Mouse (Mus musculus) brain, embryonic 14.5 days (tissue): ENCODE measurements at regions not wholly inside any gene's neighbourhood (a gene's known extent, or its start where the extent isn't known, plus 50 kb on each side); places are given as distances from the start of the nearest gene placed in this dataset.
"Not testable (repeated sequence)": the region's sequence is repeated elsewhere in the genome, so short reads cannot be mapped to it uniquely, and the experiment has no call there.

Source experiments
- DNase-seq: peaks from one replicate; pipeline ENCODE4 v3.0.0-alpha.2; 2011; ENCODE audit warnings: low read depth
- CTCF ChIP-seq: fragments of 200-500 bp; IDR thresholded peaks from 2 replicates; pipeline ENCODE4 v1.5.1; 2012; ENCODE audit warnings: inconsistent platforms, mild to moderate bottlenecking, moderate library complexity, borderline replicate concordance; ENCODE audit not compliant: insufficient read depth, insufficient read length; ENCODE audit errors: extremely low read depth
- POLR2A ChIP-seq: fragments of 200-500 bp; IDR thresholded peaks from 2 replicates; pipeline ENCODE4 v1.6.1; 2012; ENCODE audit warnings: mild to moderate bottlenecking, inconsistent platforms, borderline replicate concordance; ENCODE audit not compliant: poor library complexity, insufficient read depth, insufficient read length, severe bottlenecking; ENCODE audit errors: extremely low read depth

- DNase-seq, result no peak
- TF ChIP-seq POLR2A (no peak), CTCF (no peak)
Observed at GRCm38 (mm10) chr14:102190786-102191185, 461.0 kb downstream of the Lmo7 start.

DNA sequence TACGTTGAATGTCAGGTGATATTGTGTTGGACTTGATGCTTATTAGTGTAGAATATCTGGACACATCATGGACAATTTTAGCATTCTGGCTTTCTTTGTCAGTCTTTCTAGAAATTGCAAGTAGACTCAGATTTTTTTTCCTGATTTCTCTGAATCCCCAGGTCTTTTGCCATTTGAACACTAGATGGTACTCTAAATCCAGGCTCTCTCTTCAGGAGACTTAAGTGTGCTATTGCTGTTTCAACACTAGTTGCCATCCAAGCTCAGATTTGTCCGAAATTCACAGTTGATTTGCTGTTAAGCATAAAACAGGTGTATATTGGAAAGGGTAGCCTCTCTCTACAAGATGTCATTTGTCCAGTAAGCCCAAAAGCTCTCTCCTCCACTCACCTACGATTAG lies 451.5 kb downstream of the Lmo7 start:
- DNase-seq, result peak; percentile 65
- TF ChIP-seq POLR2A, result no peak
- peak; percentile 12; the same call in 1 of the 2 replicates for TF ChIP-seq CTCF

DNA sequence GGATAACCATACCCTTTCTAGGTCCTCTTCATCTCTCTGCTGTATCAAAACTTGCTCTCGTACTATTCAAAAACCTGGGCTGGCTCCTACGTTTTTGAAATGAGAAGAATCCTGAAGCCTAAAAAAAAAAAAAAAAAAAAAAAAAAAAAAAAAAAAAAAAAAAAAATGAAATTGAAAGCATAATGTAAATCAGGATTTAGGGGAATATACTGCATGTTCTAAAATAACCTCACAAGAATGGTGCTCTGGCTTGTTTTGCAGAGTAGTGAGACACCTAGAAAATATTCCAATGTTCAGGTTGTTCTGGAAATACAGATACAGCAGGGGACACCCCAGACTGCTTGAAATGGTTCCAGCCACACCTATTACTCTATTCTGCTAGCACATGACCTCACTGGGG lies 442.0 kb downstream of the Lmo7 start:
- peak; percentile 22 for DNase-seq

GRCm38 (mm10) chr14:102161291-102162284 lies 431.8 kb downstream of the Lmo7 start:
- no peak for TF ChIP-seq POLR2A
- TF ChIP-seq CTCF, result no peak
- DNase-seq, result no peak

More for the DNA sequence above, 442.0 kb downstream of the Lmo7 start:
- no peak for TF ChIP-seq CTCF
- TF ChIP-seq POLR2A, result no peak

GRCm38 (mm10) chr14:102150410-102150809 lies 420.7 kb downstream of the Lmo7 start:
- not testable (repeated sequence) for DNase-seq

DNA sequence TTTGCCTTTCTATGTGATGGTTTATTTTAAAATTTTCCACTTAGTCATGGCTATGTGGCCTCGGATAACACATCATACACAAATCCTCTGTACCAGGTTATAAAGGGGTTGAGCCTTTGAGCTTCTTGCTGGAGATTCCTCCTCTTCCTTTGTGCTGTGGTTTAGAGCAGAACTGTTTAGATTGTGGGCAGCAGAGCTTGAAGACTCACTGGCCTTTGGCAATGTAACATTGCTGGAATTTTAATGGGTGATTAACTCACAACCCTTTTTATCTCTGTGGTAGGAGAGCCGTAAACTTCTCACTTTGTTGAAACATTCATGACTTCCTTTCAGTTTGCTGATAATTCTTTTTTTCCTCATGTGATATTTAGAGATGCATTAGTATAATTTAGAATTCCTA lies 413.0 kb downstream of the Lmo7 start:
- DNase-seq, result peak; percentile 26
- TF ChIP-seq POLR2A, result no peak
- no peak for TF ChIP-seq CTCF

- no peak for DNase-seq
- TF ChIP-seq POLR2A, result no peak
Observed at GRCm38 (mm10) chr14:102138936-102139335, 409.2 kb downstream of the Lmo7 start.

GRCm38 (mm10) chr14:102118166-102118565 lies 388.4 kb downstream of the Lmo7 start:
- peak; percentile 35 for DNase-seq
- no peak for TF ChIP-seq POLR2A
- TF ChIP-seq CTCF, result no peak

GRCm38 (mm10) chr14:102106165-102106564 lies 376.4 kb downstream of the Lmo7 start:
- no peak for DNase-seq
- TF ChIP-seq POLR2A (no peak), CTCF (no peak)

DNA sequence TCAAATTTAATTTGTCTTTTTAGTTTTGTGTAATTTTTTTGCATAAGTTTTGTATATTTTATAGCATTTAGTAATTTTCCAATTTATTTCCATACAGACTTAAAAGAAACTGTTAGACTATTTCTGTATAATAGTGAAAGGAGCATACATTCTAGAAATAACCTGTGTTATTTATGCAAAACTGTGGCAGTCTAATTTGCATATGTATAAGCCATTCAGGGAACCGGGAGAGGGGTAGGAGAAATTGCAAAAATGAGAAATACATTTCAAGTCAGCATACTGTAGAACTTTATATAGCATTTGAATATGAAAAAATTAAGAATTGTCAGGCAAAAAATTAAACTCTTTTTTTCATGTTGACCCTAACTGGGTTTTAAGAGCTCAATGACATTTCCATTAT lies 364.3 kb downstream of the Lmo7 start:
- no peak for TF ChIP-seq POLR2A
- no peak for TF ChIP-seq CTCF
- DNase-seq, result peak; percentile 23

GRCm38 (mm10) chr14:102092557-102092956 lies 362.8 kb downstream of the Lmo7 start:
- no peak for TF ChIP-seq CTCF
- TF ChIP-seq POLR2A, result no peak
- peak; percentile 57 for DNase-seq

DNA sequence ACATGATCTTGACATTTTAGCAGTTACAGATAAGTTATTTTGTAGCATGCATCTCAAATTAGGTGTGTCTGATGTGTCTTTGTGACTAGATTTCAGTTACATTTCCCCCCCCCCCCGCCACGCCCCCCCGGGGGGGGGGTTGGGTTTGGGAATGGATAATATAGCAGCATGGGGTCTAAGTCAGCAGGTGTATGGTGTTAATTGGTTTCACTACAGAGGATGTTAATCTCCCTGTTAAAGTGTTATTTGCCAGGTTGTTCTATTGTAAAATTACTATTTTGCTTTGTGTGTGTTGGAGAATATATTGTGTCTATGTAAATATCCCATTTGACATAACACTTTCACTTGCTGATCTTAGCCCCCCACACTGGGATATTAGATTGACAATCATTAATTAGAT lies 319.2 kb downstream of the Lmo7 start:
- peak; percentile 7 for DNase-seq
- no peak for TF ChIP-seq CTCF
- TF ChIP-seq POLR2A, result no peak
